Comparison of ENCODE assay signal across 15 mouse cellular contexts in genomic region chr9:13525075-13525474, GRCm38 (mm10).
DNase-seq lines count a peak whose midpoint lies in the region; ATAC-seq lines count a peak whose summit lies in the region.
"Had no signal": no experiment of that assay in that cellular context is flagged by ENCODE, and none has a peak within 500 bp of the region (broad histone marks: within the 10 kb centered on the region; RNA-seq: fewer than 3 reads in every experiment).

No protein-coding gene starts in this region.

- no peaks in the 10 kb centered on the region for H3K9me3 ChIP-seq in hindbrain, embryonic 15.5 days
- H3K9me3 ChIP-seq in hindbrain, embryonic 16.5 days (ENCODE audit: control insufficient read depth, low read length), result no peaks in the 10 kb centered on the region
- no peaks in the 10 kb centered on the region for H3K9me3 ChIP-seq in lung, embryonic 15.5 days
- no peaks in the 10 kb centered on the region for H3K9me3 ChIP-seq in forebrain, embryonic 15.5 days
- H3K9me3 ChIP-seq: midbrain, embryonic 10.5 days had no signal

- 90% methylated on average over 1 of the region's 1 CpGs for WGBS in hindbrain, embryonic 15.5 days
- WGBS in hindbrain, embryonic 16.5 days, result 76% methylated on average over 1 of the region's 1 CpGs
- WGBS in lung, embryonic 15.5 days, result 13% methylated on average over 1 of the region's 1 CpGs
- WGBS in forebrain, embryonic 15.5 days, result 41% methylated on average over 1 of the region's 1 CpGs

- no peak for ATAC-seq in hindbrain, embryonic 15.5 days (ENCODE audit: low FRiP score, low read depth)
- no peak for ATAC-seq in hindbrain, embryonic 16.5 days
- peak; percentile 27; the same call in 1 of the 2 replicates for ATAC-seq in lung, embryonic 15.5 days (ENCODE audit: borderline replicate concordance, extremely low read depth, low FRiP score, low TSS enrichment)
- ATAC-seq in forebrain, embryonic 15.5 days (replicated peaks), result peak; percentile 14; the same call in 1 of the 2 replicates

- no peak overlapping the region for H3K4me3 ChIP-seq in hindbrain, embryonic 15.5 days
- no peak overlapping the region for H3K4me3 ChIP-seq in hindbrain, embryonic 16.5 days (ENCODE audit: low read length)
- no peak overlapping the region for H3K4me3 ChIP-seq in lung, embryonic 15.5 days
- H3K4me3 ChIP-seq in forebrain, embryonic 15.5 days, result no peak overlapping the region
- H3K4me3 ChIP-seq: layer of hippocampus, adult 2 months; midbrain, embryonic 10.5 days had no signal

- no peak for DNase-seq in lung, adult 18-20 months
- DNase-seq in cerebellum, adult 9-11 months, result no peak
- no peak for DNase-seq in cerebellum, adult 11 months
- DNase-seq: adrenal gland, postnatal 36 days; cerebellum, adult 8-10 months; gastrocnemius, postnatal 25 days; heart, postnatal 10 days; right cerebral cortex, postnatal 4 days had no signal

- H3K36me3 ChIP-seq in hindbrain, embryonic 15.5 days, result no peaks in the 10 kb centered on the region
- no peaks in the 10 kb centered on the region for H3K36me3 ChIP-seq in hindbrain, embryonic 16.5 days (ENCODE audit: control insufficient read depth, insufficient read depth, low read length)
- H3K36me3 ChIP-seq in lung, embryonic 15.5 days, result no peaks in the 10 kb centered on the region
- no peaks in the 10 kb centered on the region for H3K36me3 ChIP-seq in forebrain, embryonic 15.5 days
- H3K36me3 ChIP-seq: midbrain, embryonic 10.5 days had no signal

- no peak overlapping the region for H3K9ac ChIP-seq in hindbrain, embryonic 15.5 days
- H3K9ac ChIP-seq in hindbrain, embryonic 16.5 days (ENCODE audit: low read depth, low read length), result no peak overlapping the region
- no peak overlapping the region for H3K9ac ChIP-seq in lung, embryonic 15.5 days
- H3K9ac ChIP-seq in forebrain, embryonic 15.5 days (replicated peaks), result no peak overlapping the region
- H3K9ac ChIP-seq: liver, embryonic 14.5 days had no signal

- H3K4me1 ChIP-seq in hindbrain, embryonic 15.5 days (replicated peaks), result peaks cover 8% of the 10 kb centered on the region; the same call in 1 of the 2 replicates
- peaks cover 2% of the 10 kb centered on the region for H3K4me1 ChIP-seq in hindbrain, embryonic 16.5 days (ENCODE audit: control insufficient read depth, insufficient read depth, low read depth, low read length)
- H3K4me1 ChIP-seq in lung, embryonic 15.5 days, result peaks cover 21% of the 10 kb centered on the region
- H3K4me1 ChIP-seq in forebrain, embryonic 15.5 days, result peaks cover 18% of the 10 kb centered on the region; the same call in 1 of the 2 replicates

- no peaks in the 10 kb centered on the region for H3K27me3 ChIP-seq in hindbrain, embryonic 15.5 days
- no peaks in the 10 kb centered on the region for H3K27me3 ChIP-seq in hindbrain, embryonic 16.5 days (replicated peaks; ENCODE audit: control insufficient read depth, insufficient read depth, low read length)
- no peaks in the 10 kb centered on the region for H3K27me3 ChIP-seq in lung, embryonic 15.5 days
- H3K27me3 ChIP-seq in forebrain, embryonic 15.5 days, result no peaks in the 10 kb centered on the region

- no peak overlapping the region for H3K4me2 ChIP-seq in hindbrain, embryonic 15.5 days
- no peak overlapping the region for H3K4me2 ChIP-seq in hindbrain, embryonic 16.5 days (ENCODE audit: low read length)
- H3K4me2 ChIP-seq in lung, embryonic 15.5 days, result no peak overlapping the region
- H3K4me2 ChIP-seq in forebrain, embryonic 15.5 days (replicated peaks), result no peak overlapping the region

- H3K27ac ChIP-seq in hindbrain, embryonic 15.5 days (replicated peaks), result 0 out of 2 replicates have a peak overlapping the region, but pooled peaks have one; percentile 13
- no peak overlapping the region for H3K27ac ChIP-seq in hindbrain, embryonic 16.5 days (ENCODE audit: low read depth, low read length)
- peak overlapping the region; percentile 38 for H3K27ac ChIP-seq in lung, embryonic 15.5 days
- peak overlapping the region; percentile 19; the same call in 1 of the 2 replicates for H3K27ac ChIP-seq in forebrain, embryonic 15.5 days (replicated peaks)
- H3K27ac ChIP-seq: layer of hippocampus, adult 2 months; liver, embryonic 14.5 days; midbrain, embryonic 10.5 days had no signal

Comparison
In these comparisons a context has a peak if more than half of its experiments do, and no peak if none do; other contexts are left out.
1. ATAC-seq: peak in lung, embryonic 15.5 days (single experiment) and forebrain, embryonic 15.5 days (single experiment); none in hindbrain, embryonic 15.5 days (single experiment) and hindbrain, embryonic 16.5 days (single experiment).